Mouse (Mus musculus) midbrain, embryonic 11.5 days (tissue): ENCODE measurements at regions not wholly inside any gene's neighbourhood (a gene's known extent, or its start where the extent isn't known, plus 50 kb on each side); places are given as distances from the start of the nearest gene placed in this dataset. TPM values are rescaled to one million over a fixed set of nuclear protein-coding genes. Genes with fewer than 3 reads are reported as not detected.
"Not testable (repeated sequence)": the region's sequence is repeated elsewhere in the genome, so short reads cannot be mapped to it uniquely, and the experiment has no call there.

Source experiments
- ATAC-seq: fragments of 200-750 bp; cut with Nextera tagmentation; 2 replicates; pipeline ENCODE4 v1.8.0; 2017; ENCODE audit warnings: moderate TSS enrichment, moderate library complexity; ENCODE audit not compliant: low FRiP score
- DNase-seq: peaks from one replicate; pipeline ENCODE4 v3.0.0; 2015; ENCODE audit warnings: low spot score; ENCODE audit errors: missing footprints
- H3K27ac ChIP-seq: fragments of 300-500 bp; sonication (generic); 2 replicates; pipeline ENCODE4 v1.5.1; 2014; ENCODE audit warnings: low read depth, low read length
- H3K27me3 ChIP-seq: fragments of 300-500 bp; sonication (generic); 2 replicates; pipeline ENCODE4 v1.6.1; 2014; ENCODE audit warnings: mild to moderate bottlenecking, low read length, moderate library complexity, mixed read lengths; ENCODE audit not compliant: control insufficient read depth, insufficient read depth
- H3K36me3 ChIP-seq: fragments of 300-500 bp; sonication (generic); 2 replicates; pipeline ENCODE4 v1.6.1; 2014; ENCODE audit warnings: mild to moderate bottlenecking, low read length, moderate library complexity, mixed read lengths; ENCODE audit not compliant: control insufficient read depth, insufficient read depth
- H3K4me1 ChIP-seq: fragments of 300-500 bp; sonication (generic); 2 replicates; pipeline ENCODE4 v1.6.1; 2014; ENCODE audit warnings: low read length; ENCODE audit not compliant: control insufficient read depth, insufficient read depth
- H3K4me2 ChIP-seq: fragments of 300-500 bp; sonication (generic); 2 replicates; pipeline ENCODE4 v1.6.1; 2014; ENCODE audit warnings: mild to moderate bottlenecking, moderate library complexity
- H3K4me3 ChIP-seq: fragments of 300-500 bp; sonication (generic); 2 replicates; pipeline ENCODE4 v1.5.1; 2014; ENCODE audit warnings: low read depth, low read length
- H3K9ac ChIP-seq: fragments of 300-500 bp; sonication (generic); 2 replicates; pipeline ENCODE4 v1.6.1; 2014; ENCODE audit warnings: low read length
- H3K9me3 ChIP-seq: fragments of 300-500 bp; sonication (generic); 2 replicates; pipeline ENCODE4 v1.6.1; 2016; ENCODE audit warnings: low read length; ENCODE audit not compliant: control insufficient read depth
- WGBS: fragments of 180-500 bp; shearing (Covaris S2); extraction: QIAGEN DNeasy Blood & Tissue Kit; methylation state at CpG from one replicate; pipeline ENCODE4 v1.1.7; 2014; 5-methylcytosine and 5-hydroxymethylcytosine counted together
- microRNA-seq: library from miRNA; unstranded; fragments of <30 nt; microRNA quantifications from one replicate; pipeline ENCODE4, GENCODE M21; 2017

DNA sequence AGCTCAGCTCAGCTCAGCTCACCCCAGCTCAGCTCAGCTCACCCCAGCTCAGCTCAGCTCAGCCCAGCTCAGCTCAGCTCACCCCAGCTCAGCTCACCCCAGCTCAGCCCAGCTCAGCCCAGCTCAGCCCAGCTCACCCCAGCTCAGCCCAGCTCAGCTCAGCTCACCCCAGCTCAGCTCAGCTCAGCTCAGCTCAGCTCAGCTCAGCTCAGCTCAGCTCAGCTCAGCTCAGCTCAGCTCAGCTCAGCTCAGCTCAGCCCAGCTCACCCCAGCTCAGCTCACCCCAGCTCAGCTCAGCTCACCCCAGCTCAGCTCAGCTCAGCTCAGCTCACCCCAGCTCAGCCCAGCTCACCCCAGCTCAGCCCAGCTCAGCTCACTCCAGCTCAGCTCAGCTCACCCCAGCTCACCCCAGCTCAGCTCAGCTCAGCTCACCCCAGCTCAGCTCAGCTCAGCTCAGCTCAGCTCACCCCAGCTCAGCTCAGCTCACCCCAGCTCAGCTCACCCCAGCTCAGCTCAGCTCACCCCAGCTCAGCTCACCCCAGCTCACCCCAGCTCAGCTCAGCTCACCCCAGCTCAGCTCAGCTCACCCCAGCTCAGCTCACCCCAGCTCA is 64.6 kb upstream of the Adam6b start:
- not testable (repeated sequence) for H3K9ac ChIP-seq, DNase-seq, H3K27me3 ChIP-seq, H3K4me3 ChIP-seq, H3K4me1 ChIP-seq, H3K36me3 ChIP-seq, H3K27ac ChIP-seq, H3K4me2 ChIP-seq, H3K9me3 ChIP-seq, ATAC-seq

DNA sequence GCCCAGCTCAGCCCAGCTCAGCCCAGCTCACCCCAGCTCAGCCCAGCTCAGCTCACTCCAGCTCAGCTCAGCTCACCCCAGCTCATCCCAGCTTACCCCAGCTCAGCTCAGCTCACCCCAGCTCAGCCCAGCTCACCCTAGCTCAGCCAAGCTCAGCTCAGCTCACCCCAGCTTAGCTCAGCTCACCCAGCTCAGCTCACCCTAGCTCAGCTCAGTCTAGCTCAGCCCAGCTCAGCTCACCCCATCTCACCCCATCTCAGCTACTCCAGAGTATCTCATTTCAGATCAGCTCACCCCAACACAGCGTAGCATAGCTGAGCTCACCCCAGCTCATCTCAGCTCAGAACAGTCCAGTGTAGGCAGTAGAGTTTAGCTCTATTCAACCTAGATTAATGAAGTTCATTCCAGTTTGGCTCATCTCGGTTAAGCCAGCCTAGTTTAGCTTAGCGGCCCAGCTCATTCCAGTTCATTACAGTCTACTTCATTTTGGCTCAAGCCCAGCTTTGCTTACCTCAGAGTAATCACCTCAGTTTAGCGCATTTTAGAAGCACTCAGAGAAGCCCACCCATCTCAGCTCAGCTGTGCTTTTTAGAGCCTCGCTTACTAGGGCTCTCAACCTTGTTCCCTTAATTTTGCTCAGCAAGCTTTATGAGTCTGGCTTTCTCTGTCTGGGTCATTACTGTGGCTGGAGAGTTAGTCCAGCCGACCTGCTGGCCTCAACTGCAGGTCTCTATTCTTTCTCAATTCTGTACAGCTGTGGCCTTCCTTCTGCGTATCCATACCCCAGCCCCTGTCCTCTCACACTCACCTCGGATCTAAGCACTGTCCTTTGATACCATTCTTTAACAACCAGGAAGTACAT is 63.9 kb upstream of the Adam6b start:
- H3K9ac ChIP-seq, result no peak overlapping the region
- H3K4me2 ChIP-seq, result no peak overlapping the region
- no peak overlapping the region for H3K4me3 ChIP-seq
- H3K9me3 ChIP-seq, result no peaks in the 10 kb centered on the region
- no peaks in the 10 kb centered on the region for H3K36me3 ChIP-seq
- ATAC-seq (no peak), DNase-seq (no peak)
- H3K27ac ChIP-seq, result no peak overlapping the region
- no peaks in the 10 kb centered on the region for H3K27me3 ChIP-seq
- H3K4me1 ChIP-seq, result no peaks in the 10 kb centered on the region
- WGBS, result 81% methylated on average over 8 of the region's 8 CpGs

DNA sequence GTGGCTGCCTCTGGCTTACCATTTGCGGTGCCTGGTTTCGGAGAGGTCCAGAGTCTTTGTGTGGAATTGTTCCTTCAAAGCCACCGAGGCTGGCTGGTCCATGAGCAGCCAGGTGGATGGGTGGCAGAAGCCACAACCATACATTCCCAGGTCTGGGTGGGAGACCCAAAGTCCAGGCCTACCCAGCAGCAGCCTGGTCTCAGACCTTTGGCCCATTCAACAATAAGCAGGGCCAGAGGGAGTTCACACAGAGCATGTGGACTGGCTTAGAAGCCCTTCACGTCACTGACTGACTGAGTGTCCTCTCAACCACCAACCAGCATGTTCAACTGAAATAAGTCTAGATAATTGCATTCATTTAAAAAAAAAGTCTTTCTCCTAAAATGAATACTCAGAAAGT is 62.7 kb upstream of the Adam6b start:
- Histone ChIP-seq H3K27ac (no peak overlapping the region), H3K9ac (no peak overlapping the region), H3K36me3 (no peaks in the 10 kb centered on the region), H3K9me3 (no peaks in the 10 kb centered on the region), H3K27me3 (no peaks in the 10 kb centered on the region), H3K4me3 (no peak overlapping the region), H3K4me1 (no peaks in the 10 kb centered on the region), H3K4me2 (no peak overlapping the region)
- 81% methylated on average over 4 of the region's 4 CpGs for WGBS
- ATAC-seq (no peak), DNase-seq (no peak)

GRCm38 (mm10) chr12:113427339-113427738 is 62.0 kb upstream of the Adam6b start:
- Histone ChIP-seq H3K4me3 (no peak overlapping the region), H3K36me3 (no peaks in the 10 kb centered on the region), H3K27me3 (no peaks in the 10 kb centered on the region), H3K27ac (no peak overlapping the region), H3K9ac (no peak overlapping the region), H3K9me3 (no peaks in the 10 kb centered on the region), H3K4me1 (no peaks in the 10 kb centered on the region), H3K4me2 (no peak overlapping the region)
- no peak for ATAC-seq
- WGBS, result 77% methylated on average over 4 of the region's 4 CpGs
- DNase-seq, result no peak

DNA sequence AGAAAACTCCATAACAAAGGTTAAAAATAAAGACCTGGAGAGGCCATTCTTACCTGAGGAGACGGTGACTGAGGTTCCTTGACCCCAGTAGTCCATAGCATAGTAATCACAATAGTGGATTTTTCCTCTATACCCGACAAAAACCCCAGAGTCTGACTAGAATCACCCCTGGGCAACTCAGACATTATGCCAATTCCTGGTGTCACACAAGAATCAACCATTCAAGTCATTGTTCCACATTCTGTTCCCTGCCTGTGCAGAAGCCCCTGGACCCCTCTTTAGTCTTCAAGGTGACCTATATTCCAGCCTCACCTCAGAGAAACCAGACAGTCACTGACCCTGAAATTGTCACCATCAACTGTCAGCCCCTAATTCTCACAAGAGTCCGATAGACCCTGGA is 60.9 kb upstream of the Adam6b start:
- Histone ChIP-seq H3K27ac (no peak overlapping the region), H3K9ac (no peak overlapping the region), H3K9me3 (no peaks in the 10 kb centered on the region), H3K4me2 (no peak overlapping the region), H3K4me1 (no peaks in the 10 kb centered on the region), H3K27me3 (no peaks in the 10 kb centered on the region), H3K4me3 (no peak overlapping the region), H3K36me3 (no peaks in the 10 kb centered on the region)
- ATAC-seq, result no peak
- 70% methylated on average over 3 of the region's 3 CpGs for WGBS
- DNase-seq, result no peak

DNA sequence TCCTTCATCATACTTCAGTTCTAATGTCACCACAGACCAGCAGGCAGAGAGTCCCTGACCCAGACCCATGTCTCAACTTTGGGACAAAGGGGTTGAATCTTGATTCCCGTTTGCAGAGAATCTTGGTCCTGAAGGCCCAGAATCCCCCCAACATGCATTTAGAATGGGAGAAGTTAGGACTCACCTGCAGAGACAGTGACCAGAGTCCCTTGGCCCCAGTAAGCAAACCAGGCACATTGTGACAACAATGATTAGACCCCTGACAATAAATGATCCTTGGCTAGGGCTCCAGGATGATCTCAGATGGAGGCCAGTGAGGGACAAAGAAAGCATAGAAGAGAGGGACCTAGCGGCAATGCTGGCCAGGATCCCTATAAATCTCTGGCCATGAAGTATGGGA is 60.4 kb upstream of the Adam6b start:
- H3K27ac ChIP-seq, result no peak overlapping the region
- WGBS, result 85% methylated on average over 2 of the region's 2 CpGs
- no peak overlapping the region for H3K9ac ChIP-seq
- no peaks in the 10 kb centered on the region for H3K4me1 ChIP-seq
- H3K4me2 ChIP-seq, result no peak overlapping the region
- H3K4me3 ChIP-seq, result no peak overlapping the region
- DNase-seq (no peak), ATAC-seq (no peak)
- H3K9me3 ChIP-seq, result no peaks in the 10 kb centered on the region
- H3K27me3 ChIP-seq, result no peaks in the 10 kb centered on the region
- no peaks in the 10 kb centered on the region for H3K36me3 ChIP-seq

GRCm38 (mm10) chr12:113430340-113430739 is 59.0 kb upstream of the Adam6b start:
- H3K4me2 ChIP-seq, result no peak overlapping the region
- no peaks in the 10 kb centered on the region for H3K4me1 ChIP-seq
- no peak overlapping the region for H3K27ac ChIP-seq
- H3K27me3 ChIP-seq, result no peaks in the 10 kb centered on the region
- 85% methylated on average over 6 of the region's 6 CpGs for WGBS
- no peak for ATAC-seq
- H3K9me3 ChIP-seq, result no peaks in the 10 kb centered on the region
- H3K36me3 ChIP-seq, result no peaks in the 10 kb centered on the region
- no peak overlapping the region for H3K4me3 ChIP-seq
- DNase-seq, result no peak
- no peak overlapping the region for H3K9ac ChIP-seq

Small RNA genes in the stretch of these regions (microRNA-seq; reads per million reads assigned to microRNA genes)
- gene Gm22175 (not detected), gene Gm24022 (not detected), gene Gm25747 (not detected)
